Mouse (Mus musculus) hindbrain, embryonic 10.5 days (tissue): ENCODE results near the gene Ndufs2. TPM values are rescaled to one million over a fixed set of nuclear protein-coding genes. Genes with fewer than 3 reads are reported as not detected.
A peak's percentile ranks its signal among the peaks of the same experiment; 100 is the strongest.

Experiments
- DNase-seq: peaks from one replicate; pipeline ENCODE4 v3.0.0-alpha.2; 2017; ENCODE audit warnings: low spot score
- H3K27ac ChIP-seq: fragments of 300-500 bp; sonication (generic); 2 replicates; pipeline ENCODE4 v1.5.1; 2016; ENCODE audit warnings: mild to moderate bottlenecking, moderate library complexity
- H3K27me3 ChIP-seq: fragments of 300-500 bp; sonication (generic); 2 replicates; pipeline ENCODE4 v1.6.1; 2016; ENCODE audit warnings: mild to moderate bottlenecking; ENCODE audit not compliant: poor library complexity, insufficient read depth, severe bottlenecking
- H3K36me3 ChIP-seq: fragments of 300-500 bp; sonication (generic); 2 replicates; pipeline ENCODE4 v1.6.1; 2016; ENCODE audit warnings: mild to moderate bottlenecking, moderate library complexity
- H3K4me1 ChIP-seq: fragments of 300-500 bp; sonication (generic); replicated peaks from 2 replicates; pipeline ENCODE4 v1.6.1; 2016; ENCODE audit warnings: mild to moderate bottlenecking
- H3K4me3 ChIP-seq: fragments of 300-500 bp; sonication (generic); 2 replicates; pipeline ENCODE4 v1.5.1; 2016; ENCODE audit warnings: mild to moderate bottlenecking, moderate library complexity
- H3K9me3 ChIP-seq: fragments of 300-500 bp; sonication (generic); 2 replicates; pipeline ENCODE4 v1.6.1; 2016; ENCODE audit warnings: mild to moderate bottlenecking, moderate library complexity
- WGBS: fragments of 180-500 bp; shearing (Covaris S2); methylation state at CpG from one replicate; pipeline ENCODE4 v1.1.7; 2016; 5-methylcytosine and 5-hydroxymethylcytosine counted together
- polyA plus RNA-seq: library from polyadenylated mRNA; unstranded; fragments of >200 nt; fragmentation: Nextera tagmentation; extraction: Ambion mirVana; gene quantifications from 2 replicates; pipeline ENCODE4 v1.2.1, GENCODE M21; 2016

Gene Ndufs2
- polyA plus RNA-seq, 1 experiment from 2014 or later: 250 TPM

DNA sequence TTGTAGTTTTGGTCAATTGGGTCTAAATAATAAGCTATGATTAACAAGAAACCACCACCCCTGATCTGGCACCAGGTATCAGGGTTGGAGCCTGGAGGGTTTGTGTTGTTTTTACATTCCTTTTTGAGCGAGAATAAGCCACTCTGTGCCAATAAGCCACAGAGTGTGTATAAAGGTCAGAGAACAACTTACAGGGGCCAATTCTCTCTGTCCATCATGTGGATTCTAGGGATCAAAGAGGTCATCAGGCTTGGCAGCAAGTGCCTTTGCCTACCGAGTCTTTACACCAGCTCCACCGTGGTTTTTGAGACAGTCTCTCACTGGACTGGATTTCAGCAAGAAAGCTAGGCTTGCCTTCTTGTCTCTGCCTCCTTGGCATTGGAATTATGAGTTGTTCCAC lies 38.3 kb downstream of the Ndufs2 start:
- 48% methylated on average over 3 of the region's 3 CpGs for WGBS

GRCm38 (mm10) chr1:171209409-171209808 lies 41.8 kb downstream of the Ndufs2 start:
- Histone ChIP-seq H3K4me3 (no peak overlapping the region), H3K27me3 (no peaks in the 10 kb centered on the region), H3K27ac (no peak overlapping the region), H3K36me3 (no peaks in the 10 kb centered on the region), H3K9me3 (no peaks in the 10 kb centered on the region), H3K4me1 (peaks cover 7% of the 10 kb centered on the region; the same call in 1 of the 2 replicates)
- no peak for DNase-seq
- WGBS: 26% methylated on average over 4 of the region's 4 CpGs

More for the DNA sequence above, 38.3 kb downstream of the Ndufs2 start:
- Histone ChIP-seq H3K36me3 (0 out of 2 replicates have a peak, but pooled peaks cover 6% of the 10 kb centered on the region), H3K9me3 (no peaks in the 10 kb centered on the region), H3K4me1 (peaks cover 7% of the 10 kb centered on the region; the same call in 1 of the 2 replicates), H3K27me3 (peaks cover 2% of the 10 kb centered on the region; the same call in 1 of the 2 replicates), H3K27ac (no peak overlapping the region), H3K4me3 (no peak overlapping the region)
- no peak for DNase-seq

DNA sequence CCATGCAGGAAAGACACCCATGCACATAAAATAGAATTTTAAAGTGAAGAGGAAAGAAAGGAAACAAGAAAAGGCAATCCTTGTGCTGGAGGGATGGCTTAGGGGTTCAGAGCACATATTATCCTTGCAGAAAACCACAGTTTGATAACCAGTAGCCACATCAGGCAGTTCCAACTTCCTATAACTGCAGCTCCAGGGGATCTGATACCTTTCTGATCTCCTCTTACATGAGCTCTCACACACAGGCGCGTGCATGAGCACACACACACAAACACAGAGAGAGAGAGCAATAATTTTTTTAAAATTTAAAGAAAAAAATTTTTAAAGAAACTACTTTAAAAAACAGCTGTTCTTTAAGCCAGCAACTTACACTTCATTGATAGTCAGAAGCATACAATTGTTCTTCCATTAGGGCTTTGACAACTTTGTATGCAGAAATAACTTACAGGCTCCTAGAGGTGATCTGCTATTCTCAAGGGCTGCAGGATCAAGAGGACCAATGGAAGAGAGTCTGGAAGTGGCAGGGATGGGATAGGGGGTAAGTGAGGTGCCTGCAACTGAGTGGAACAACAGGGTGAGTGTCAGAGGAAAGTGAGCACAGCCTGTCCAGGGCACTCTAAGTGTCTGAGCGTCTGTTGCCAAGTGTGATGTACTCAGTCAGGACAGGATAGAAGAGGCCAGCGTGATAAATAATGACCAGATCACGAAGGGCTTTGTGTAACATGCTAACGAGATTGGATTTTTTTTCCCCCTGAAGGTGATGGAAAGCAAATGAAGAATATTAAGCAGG lies 45.3 kb downstream of the Ndufs2 start:
- WGBS: 87% methylated on average over 6 of the region's 6 CpGs
- H3K27me3 ChIP-seq: no peaks in the 10 kb centered on the region
- no peaks in the 10 kb centered on the region for H3K9me3 ChIP-seq
- DNase-seq: no peak
- H3K4me1 ChIP-seq: peaks cover 5% of the 10 kb centered on the region; the same call in 1 of the 2 replicates
- no peak overlapping the region for H3K4me3 ChIP-seq
- no peak overlapping the region for H3K27ac ChIP-seq
- H3K36me3 ChIP-seq: no peaks in the 10 kb centered on the region

DNA sequence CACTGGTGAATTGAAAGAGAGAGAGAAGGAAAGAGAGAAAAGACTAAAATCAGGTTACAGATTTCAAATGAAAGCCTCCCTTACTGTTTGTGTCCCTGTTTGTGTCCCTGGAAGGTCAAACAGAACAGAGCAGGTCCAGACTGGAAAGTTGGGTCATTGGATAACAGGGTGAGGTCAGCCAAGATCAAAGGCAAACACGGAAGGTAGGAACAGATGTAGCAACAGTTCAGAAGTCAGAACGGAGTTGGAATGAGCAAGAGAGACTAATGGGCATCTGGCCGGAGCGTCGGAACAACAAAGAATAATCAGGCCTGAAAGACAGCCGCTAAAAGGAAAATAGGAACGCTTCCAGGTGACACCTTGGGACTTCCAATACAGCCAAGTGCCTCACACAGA lies 46.9 kb downstream of the Ndufs2 start:
- H3K4me1 ChIP-seq: peaks cover under 1% of the 10 kb centered on the region; the same call in 1 of the 2 replicates
- H3K4me3 ChIP-seq: no peak overlapping the region
- H3K9me3 ChIP-seq: no peaks in the 10 kb centered on the region
- H3K27ac ChIP-seq: no peak overlapping the region
- H3K36me3 ChIP-seq: no peaks in the 10 kb centered on the region
- no peak for DNase-seq
- 63% methylated on average over 7 of the region's 7 CpGs for WGBS
- 0 out of 2 replicates have a peak, but pooled peaks cover 3% of the 10 kb centered on the region for H3K27me3 ChIP-seq

- Histone ChIP-seq H3K27me3 (peaks cover 9% of the 10 kb centered on the region), H3K4me3 (no peak overlapping the region), H3K9me3 (no peaks in the 10 kb centered on the region), H3K4me1 (no peaks in the 10 kb centered on the region), H3K27ac (no peak overlapping the region), H3K36me3 (no peaks in the 10 kb centered on the region)
- WGBS: 58% methylated on average over 11 of the region's 11 CpGs
- no peak for DNase-seq
These were observed 47.5 kb downstream of the Ndufs2 start for GRCm38 (mm10) chr1:171203471-171204248.

DNA sequence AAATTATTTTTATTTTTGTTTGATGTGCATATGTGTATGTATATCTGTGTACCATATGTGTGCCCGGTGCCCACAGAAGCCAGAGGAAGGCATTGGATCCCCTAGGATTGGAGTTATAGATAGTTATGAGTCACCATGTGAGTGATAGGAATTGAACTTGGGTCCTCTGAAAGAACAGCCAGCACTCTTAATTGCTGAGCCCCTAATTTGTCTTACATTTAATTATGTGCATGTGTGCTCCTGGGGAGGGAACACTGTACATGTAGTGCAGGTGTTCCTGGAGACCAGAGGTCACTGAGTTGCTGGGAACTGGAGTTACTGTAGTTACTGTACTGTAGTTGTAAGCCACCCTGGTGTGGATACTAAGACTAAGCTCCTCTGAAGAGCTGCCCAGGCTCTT lies 50.4 kb downstream of the Ndufs2 start:
- no peak overlapping the region for H3K27ac ChIP-seq
- H3K9me3 ChIP-seq: no peaks in the 10 kb centered on the region
- H3K4me1 ChIP-seq: peaks cover 8% of the 10 kb centered on the region
- peaks cover 38% of the 10 kb centered on the region for H3K27me3 ChIP-seq
- no peak overlapping the region for H3K4me3 ChIP-seq
- 95% methylated on average over 1 of the region's 1 CpGs for WGBS
- no peaks in the 10 kb centered on the region for H3K36me3 ChIP-seq
- no peak for DNase-seq

GRCm38 (mm10) chr1:171199532-171199931 lies 51.7 kb downstream of the Ndufs2 start:
- H3K36me3 ChIP-seq: no peaks in the 10 kb centered on the region
- no peak overlapping the region for H3K27ac ChIP-seq
- no peak overlapping the region for H3K4me3 ChIP-seq
- peaks cover 20% of the 10 kb centered on the region for H3K4me1 ChIP-seq
- WGBS: 49% methylated on average over 1 of the region's 1 CpGs
- H3K27me3 ChIP-seq: peaks cover 50% of the 10 kb centered on the region
- H3K9me3 ChIP-seq: no peaks in the 10 kb centered on the region
- no peak for DNase-seq

GRCm38 (mm10) chr1:171195887-171196397 lies 55.2 kb downstream of the Ndufs2 start, which contains the start of gene Pcp4l1:
TSS of gene Pcp4l1 (minus strand) at chr1:171196268.
- DNase-seq: peak; percentile 77
- Histone ChIP-seq H3K9me3 (no peaks in the 10 kb centered on the region), H3K4me3 (peak within 1 kb of the TSS; percentile 67), H3K27ac (peak within 1 kb of the TSS; percentile 66; the same call in 1 of the 2 replicates), H3K27me3 (peaks cover 86% of the 10 kb centered on the region), H3K36me3 (no peaks in the 10 kb centered on the region), H3K4me1 (peaks cover 43% of the 10 kb centered on the region)
- WGBS: under 1% methylated on average over 33 of the region's 33 CpGs

DNA sequence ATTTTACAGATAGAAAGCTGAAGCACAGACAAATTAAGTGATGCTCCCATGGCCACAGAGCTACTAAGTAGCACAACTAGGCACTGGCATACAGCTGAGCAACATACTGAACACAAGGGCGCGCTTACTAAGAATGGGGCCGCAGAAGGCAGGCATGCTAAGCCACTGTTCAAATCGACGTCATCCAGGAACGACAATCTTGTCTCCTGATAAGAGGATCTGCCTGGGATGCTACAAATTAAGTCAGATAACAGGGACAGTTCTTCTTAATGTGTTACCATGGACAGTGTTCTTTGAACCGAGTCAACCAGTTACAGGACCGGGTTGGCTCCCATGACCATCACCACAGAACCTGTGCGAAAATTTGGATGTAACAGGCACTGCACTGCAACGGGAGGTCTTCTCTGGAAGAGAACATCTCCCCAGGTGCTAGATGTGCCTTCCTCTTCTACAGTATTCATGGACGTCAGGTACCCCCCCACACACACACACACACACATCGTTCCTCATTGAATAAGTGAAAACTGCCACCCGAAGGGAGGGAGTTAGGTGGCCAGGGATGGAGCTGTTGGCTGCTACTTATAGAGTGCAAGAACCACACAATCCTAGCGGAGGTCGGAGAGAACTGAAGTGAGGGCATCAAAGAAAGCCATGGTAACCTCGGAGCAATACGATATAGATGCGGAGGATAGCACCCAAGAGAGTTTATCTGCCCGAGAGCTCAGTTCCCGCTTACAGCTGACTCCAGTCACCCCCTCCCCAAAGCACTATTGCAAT lies 56.0 kb downstream of the Ndufs2 start:
- DNase-seq: peak; percentile 29
- no peaks in the 10 kb centered on the region for H3K36me3 ChIP-seq
- H3K27me3 ChIP-seq: peaks cover 93% of the 10 kb centered on the region
- H3K4me3 ChIP-seq: peak overlapping the region; percentile 67
- peak overlapping the region; percentile 66; the same call in 1 of the 2 replicates for H3K27ac ChIP-seq
- 5% methylated on average over 20 of the region's 20 CpGs for WGBS
- no peaks in the 10 kb centered on the region for H3K9me3 ChIP-seq
- peaks cover 43% of the 10 kb centered on the region for H3K4me1 ChIP-seq

DNA sequence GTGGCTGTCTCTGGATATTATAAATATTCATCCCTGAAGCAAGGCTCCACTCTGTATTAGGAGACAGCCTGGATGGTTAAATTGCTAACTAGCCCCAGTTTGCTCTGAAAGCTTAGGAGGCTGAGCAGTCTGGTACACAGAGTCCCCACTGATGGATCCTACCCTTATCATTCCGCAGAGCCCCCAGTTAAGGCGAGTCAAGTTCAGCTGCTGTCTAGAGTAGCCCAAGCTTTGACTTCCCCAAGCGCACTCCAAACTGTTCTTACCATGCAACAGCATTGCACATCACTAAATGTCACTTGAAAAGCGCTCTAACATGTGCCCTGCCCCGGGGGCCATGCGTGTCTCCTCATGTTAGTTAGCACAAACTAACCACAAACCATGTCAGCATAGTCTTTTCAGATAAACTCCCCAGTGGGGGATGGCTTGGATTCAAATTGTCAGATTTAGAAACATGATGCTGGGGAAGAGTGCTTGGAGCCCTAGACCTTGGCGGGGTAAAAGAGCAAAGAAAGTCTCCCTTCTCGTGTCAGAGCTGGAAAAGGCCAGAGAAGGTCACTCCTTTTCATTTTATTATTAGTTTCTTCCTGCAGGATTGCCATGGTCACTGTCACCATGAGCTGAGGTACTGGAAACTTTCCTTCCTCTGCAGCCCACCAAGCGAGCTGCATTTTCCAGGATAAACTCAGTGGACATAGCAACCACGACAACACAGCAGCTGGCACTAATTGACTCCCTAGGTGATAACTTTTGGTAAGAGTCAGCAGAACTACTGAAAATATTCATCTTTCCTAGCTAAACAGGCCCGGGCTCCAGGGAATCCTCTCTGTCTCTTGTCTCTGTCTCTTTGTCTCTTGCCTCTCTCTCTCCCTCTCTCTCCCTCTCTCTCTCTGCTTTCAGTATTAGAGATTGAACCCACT lies 57.0 kb downstream of the Ndufs2 start:
- 0 out of 2 replicates have a peak overlapping the region, but pooled peaks have one; percentile 5 for H3K27ac ChIP-seq
- WGBS: 24% methylated on average over 11 of the region's 11 CpGs
- DNase-seq: peak; percentile 25
- no peaks in the 10 kb centered on the region for H3K9me3 ChIP-seq
- H3K4me1 ChIP-seq: peaks cover 51% of the 10 kb centered on the region
- peak overlapping the region; percentile 67 for H3K4me3 ChIP-seq
- H3K36me3 ChIP-seq: no peaks in the 10 kb centered on the region
- peaks cover 98% of the 10 kb centered on the region for H3K27me3 ChIP-seq

- WGBS: 2% methylated on average over 18 of the region's 18 CpGs
- no peaks in the 10 kb centered on the region for H3K9me3 ChIP-seq
- H3K27ac ChIP-seq: peak overlapping the region; percentile 9
- no peaks in the 10 kb centered on the region for H3K36me3 ChIP-seq
- H3K27me3 ChIP-seq: peaks cover 89% of the 10 kb centered on the region
- peaks cover 60% of the 10 kb centered on the region for H3K4me1 ChIP-seq
- H3K4me3 ChIP-seq: peak overlapping the region; percentile 67
- DNase-seq: peak; percentile 47
These were observed 57.9 kb downstream of the Ndufs2 start for GRCm38 (mm10) chr1:171193093-171193840.
